Mouse (Mus musculus): ENCODE results near the gene Prr7.
A peak's percentile ranks its signal among the peaks of the same experiment; 100 is the strongest.

Gene Prr7

GRCm38 (mm10) chr13:55507877-55508276 is 43.8 kb downstream of the Prr7 start:
- DNase-seq (ENCODE audit: low read depth) = no peak

GRCm38 (mm10) chr13:55508531-55508930 is 44.5 kb downstream of the Prr7 start:
- DNase-seq (ENCODE audit: low read depth) = no peak

DNA sequence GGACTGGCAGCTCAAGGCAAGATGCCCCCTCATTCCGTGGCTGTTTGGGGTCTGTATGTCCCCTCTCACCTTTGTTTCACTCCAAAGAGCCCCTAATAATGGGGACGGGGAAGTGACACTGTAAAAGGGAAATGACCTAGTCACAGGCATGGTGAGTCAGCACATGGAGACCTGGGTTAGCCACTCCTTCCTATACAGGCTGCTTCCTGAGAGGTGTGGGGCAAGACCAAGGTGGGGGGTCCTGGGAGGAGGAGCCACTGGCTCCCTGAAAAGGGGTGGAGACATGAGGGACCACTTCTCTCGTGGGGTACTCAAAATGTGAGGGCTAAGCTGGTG is 46.2 kb downstream of the Prr7 start:
- no peak for DNase-seq (ENCODE audit: low read depth)

DNA sequence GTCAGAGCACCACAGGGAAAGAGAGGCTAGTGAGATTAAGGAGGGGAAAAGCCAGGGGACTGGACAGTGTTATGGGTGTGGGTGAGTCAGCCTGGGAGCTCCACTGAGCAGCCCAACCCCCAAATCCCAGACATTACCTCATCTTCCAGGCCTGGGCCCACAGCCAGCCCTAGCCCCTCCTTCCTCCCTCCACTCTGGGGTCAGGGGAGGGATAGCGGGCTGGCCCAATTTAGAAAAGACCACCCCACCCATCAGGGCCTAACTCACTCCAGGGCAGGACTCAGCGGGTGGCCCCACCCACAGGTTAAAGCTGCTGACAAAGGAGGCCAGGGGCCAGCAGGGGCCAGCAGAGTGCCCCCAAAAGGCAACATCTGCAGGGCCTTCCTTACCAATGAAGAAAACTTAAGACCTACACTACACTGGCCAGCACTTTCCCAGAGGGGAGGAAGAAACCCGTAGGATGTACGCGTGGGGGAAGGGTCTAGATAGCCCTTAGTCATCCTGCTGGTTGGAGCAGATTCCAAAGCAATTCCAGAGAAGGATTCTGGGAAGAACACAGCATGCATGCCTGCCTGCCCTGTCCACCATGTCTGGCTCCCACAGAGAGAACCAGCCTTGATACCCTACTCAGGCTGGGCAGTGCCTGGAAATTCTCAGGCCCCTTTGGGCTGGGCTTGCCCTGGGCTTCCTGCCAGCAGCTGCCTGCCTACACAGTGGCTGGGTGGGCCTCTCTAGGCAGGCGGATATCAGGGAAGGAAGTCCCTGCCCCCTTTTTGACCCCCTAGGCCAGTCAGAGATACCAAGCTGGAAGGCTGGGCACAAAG is 46.8 kb downstream of the Prr7 start:
- DNase-seq (ENCODE audit: low read depth) = no peak

GRCm38 (mm10) chr13:55511492-55511861 is 47.4 kb downstream of the Prr7 start:
- DNase-seq (ENCODE audit: low read depth) = no peak

GRCm38 (mm10) chr13:55512379-55513031 is 48.4 kb downstream of the Prr7 start:
- no peak for DNase-seq (ENCODE audit: low read depth)

DNA sequence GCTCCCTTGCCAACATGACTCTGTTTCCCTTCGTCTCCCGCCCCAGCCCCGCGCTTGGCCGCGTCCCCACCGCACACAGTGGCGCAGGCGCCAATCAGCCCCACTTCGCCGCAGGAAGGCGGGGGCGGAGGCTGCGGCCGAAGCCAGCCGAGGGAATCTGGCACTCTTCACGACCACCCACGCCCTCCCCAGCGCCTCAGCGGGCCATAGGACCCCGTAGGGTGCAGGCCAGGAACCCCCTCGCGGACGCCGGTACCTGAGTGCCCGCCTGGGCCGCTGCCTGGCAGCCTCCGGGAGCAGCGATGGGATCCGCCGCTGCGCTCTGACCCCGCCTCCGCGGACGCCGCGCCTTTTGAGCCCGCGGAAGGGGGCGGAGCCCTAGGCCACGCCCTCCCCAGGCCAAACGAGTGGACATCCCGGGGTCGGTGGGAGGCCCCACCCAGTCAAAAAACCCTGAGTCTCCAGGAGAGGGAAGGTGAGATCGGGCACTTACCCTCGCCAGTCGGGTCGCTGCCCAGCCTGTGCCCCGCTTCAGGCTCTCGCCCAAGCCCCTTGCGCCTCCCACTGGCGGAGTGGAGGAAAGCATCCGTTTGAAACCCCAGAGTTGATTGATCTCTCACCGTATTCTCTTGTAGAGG is 49.2 kb downstream of the Prr7 start, which contains the start of gene Pdlim7:
Gene Pdlim7, minus strand, starts transcription at position 566 of the 638 bp plus-strand sequence.
- DNase-seq (ENCODE audit: low read depth) = peak; percentile 91

DNA sequence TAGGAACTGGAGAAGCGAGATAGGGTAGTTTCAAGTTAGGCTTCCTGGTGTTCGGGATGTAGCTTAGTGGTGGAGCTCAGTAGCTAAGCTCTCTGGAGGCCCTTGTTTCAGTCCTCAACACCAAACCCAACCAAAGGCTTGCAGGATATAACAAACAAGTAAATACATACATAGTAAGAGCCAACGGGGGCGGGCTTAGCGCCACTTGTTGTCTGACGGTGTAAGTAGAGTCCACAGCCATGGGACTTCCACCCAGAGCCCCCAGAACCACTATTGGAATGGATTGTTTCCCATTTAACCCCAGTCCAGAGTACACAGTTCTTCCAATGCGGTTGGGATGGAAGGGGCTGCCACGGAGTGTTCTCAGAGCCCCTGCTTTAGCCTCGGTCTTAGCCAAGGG is 49.8 kb downstream of the Prr7 start:
- no peak for DNase-seq (ENCODE audit: low read depth)

DNA sequence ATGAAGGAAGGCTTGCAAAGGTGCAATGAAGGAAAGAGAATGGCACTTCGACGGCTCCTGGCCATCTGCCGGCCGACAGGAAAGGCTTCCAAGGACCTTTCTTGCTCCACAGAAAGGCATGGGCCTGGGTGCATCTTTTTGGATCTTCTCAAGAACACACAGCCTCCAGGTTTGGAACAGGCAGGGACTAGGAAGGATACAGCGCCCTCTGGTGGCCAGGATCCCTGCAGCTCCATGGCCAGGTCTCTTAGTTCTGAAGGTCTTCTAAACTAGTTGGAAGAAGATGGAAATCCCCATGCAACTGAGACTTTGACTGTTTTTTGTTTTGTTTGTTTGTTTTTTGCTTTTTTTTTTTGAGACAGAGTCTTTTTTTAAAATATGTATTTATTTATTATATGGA is 52.9 kb downstream of the Prr7 start:
- DNase-seq (ENCODE audit: low read depth) = peak; percentile 93

DNA sequence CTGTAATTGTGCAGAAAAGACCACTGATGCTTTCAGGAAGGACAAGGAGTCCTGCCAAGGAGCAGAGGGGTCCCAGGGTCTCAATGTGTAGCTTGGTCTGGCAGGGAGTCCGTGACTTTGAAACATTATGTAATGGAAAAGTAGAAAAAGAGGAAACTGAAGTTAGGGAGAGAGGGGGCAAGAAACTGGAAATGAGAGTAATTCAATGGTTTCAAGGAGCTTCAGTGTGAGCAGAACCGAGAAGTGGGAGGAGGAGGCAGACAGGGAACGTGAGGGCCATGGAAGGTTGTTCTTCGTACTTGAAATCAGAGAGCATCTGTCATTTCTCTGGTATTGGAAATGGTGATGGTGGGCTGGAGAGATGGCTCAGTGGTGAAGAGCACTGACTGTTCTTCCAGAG is 55.5 kb downstream of the Prr7 start:
- DNase-seq (ENCODE audit: low read depth) = no peak

DNA sequence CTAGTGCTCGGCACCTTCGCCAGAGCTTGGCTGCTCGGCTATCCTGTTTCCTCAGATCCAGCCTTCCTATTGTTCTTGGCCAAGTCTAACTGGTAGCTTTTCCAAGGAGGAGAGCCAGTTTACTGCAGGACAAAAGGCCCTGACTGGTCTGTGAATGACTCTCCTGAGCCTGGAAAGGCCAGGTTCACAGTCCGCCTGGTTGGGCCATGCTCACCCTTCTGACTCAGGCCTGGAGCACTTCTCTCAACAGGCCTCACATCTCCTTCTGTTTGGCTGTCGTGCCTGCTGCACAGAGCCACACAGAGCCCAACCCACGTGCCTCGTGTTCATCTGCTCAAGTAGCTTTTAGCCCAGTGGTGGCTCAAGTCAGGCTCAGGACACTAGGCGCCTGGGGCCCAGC is 58.7 kb downstream of the Prr7 start:
- no peak for DNase-seq (ENCODE audit: low read depth)

All from induced T-regulatory cell, adult 2 months (primary cell).